Mouse (Mus musculus): ENCODE results near the gene March6. TPM values are rescaled to one million over a fixed set of nuclear protein-coding genes. Genes with fewer than 3 reads are reported as not detected.
A peak's percentile ranks its signal among the peaks of the same experiment; 100 is the strongest.

The March6 gene
- polyA plus RNA-seq, 1 experiment from 2014 or later, result 37.6 TPM

DNA sequence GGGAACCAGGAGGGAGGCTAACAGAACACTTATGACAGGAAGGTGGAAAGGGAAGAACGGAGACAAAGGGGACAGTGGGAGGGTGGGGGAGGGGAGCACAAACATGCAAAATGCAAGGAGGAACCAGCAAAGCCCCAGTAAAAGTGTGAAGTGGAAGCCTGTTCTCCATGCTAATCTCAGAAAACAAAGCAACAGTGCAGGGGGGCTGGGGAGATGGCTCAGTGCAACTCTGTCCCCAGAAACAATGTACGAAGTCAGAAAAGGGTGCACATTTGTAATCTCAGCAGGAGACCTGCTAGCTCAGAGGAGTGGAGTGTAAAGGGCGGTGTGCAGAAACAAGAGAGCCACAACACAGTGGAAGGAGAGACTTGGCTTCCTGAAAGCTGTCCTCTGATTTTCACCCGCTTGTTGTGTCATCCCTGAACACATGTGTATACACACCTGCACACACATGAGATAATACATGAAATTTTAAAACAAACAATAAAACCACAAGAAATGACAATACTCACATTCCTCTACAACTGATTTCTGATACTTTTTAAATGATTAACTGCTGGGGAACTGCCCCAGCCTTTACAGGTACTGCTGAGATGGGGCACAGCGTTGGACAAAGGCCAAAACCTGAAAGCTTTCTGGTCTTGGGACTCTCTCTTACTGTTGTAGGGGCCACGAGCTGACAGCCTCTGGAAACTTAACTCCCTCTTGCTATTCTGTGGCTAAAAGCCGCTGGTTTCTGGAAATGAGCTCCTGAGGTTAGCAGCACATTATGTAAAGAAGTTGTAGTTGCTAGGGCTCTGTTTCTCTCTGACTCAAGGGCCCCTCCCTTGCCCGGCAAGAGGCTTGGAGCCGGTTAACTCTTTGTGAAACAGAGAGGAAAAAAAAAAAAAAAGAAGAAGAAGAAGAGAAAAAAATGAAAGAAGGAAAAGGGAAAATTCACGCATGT is 11.4 kb upstream of the March6 start:
- peak overlapping the region; percentile 30 for H3K9ac ChIP-seq (ENCODE audit: low read length)
- peaks cover 15 to 31% of the 10 kb centered on the region in 2 experiments for H3K4me1 ChIP-seq (ENCODE audit: control insufficient read depth in 2 of 2, insufficient read depth in 2 of 2, low read length in 2 of 2)
- WGBS, result 15% methylated on average over 10 of the region's 10 CpGs
- no peak overlapping the region for H3K4me3 ChIP-seq (ENCODE audit: control insufficient read depth in 1 of 2, insufficient read depth in 1 of 2, low read depth in 1 of 2, low read length in 2 of 2)
- H3K4me2 ChIP-seq (ENCODE audit: low read length), result peak overlapping the region; percentile 36
- ATAC-seq (ENCODE audit: insufficient number of reproducible peaks, insufficient read depth, low FRiP score, low read depth), result no peak
- peak overlapping the region; percentile 17 to 66; a peak in 2 of 4 replicates for H3K27ac ChIP-seq (replicated peaks in 1 of 2; ENCODE audit: control insufficient read depth in 1 of 2, insufficient read depth in 1 of 2, low read depth in 2 of 2, low read length in 2 of 2)
- no peaks in the 10 kb centered on the region for H3K36me3 ChIP-seq (ENCODE audit: control insufficient read depth, insufficient read depth, low read length)
- H3K27me3 ChIP-seq (ENCODE audit: control insufficient read depth, insufficient read depth, low read length), result no peaks in the 10 kb centered on the region
- H3K9me3 ChIP-seq (ENCODE audit: control insufficient read depth, low read length), result no peaks in the 10 kb centered on the region

GRCm38 (mm10) chr15:31540513-31540802 is 9.6 kb upstream of the March6 start:
- Histone ChIP-seq H3K27me3 (ENCODE audit: control insufficient read depth, insufficient read depth, low read length) (no peaks in the 10 kb centered on the region), H3K36me3 (ENCODE audit: control insufficient read depth, insufficient read depth, low read length) (no peaks in the 10 kb centered on the region), H3K9ac (ENCODE audit: low read length) (no peak overlapping the region), H3K4me1 (ENCODE audit: control insufficient read depth in 2 of 2, insufficient read depth in 2 of 2, low read length in 2 of 2) (peaks cover 15 to 31% of the 10 kb centered on the region in 2 experiments), H3K9me3 (ENCODE audit: control insufficient read depth, low read length) (no peaks in the 10 kb centered on the region), H3K4me3 (ENCODE audit: control insufficient read depth in 1 of 2, insufficient read depth in 1 of 2, low read depth in 1 of 2, low read length in 2 of 2) (no peak overlapping the region), H3K27ac (replicated peaks in 1 of 2; ENCODE audit: control insufficient read depth in 1 of 2, insufficient read depth in 1 of 2, low read depth in 2 of 2, low read length in 2 of 2) (no peak overlapping the region), H3K4me2 (ENCODE audit: low read length) (no peak overlapping the region)
- ATAC-seq (ENCODE audit: insufficient number of reproducible peaks, insufficient read depth, low FRiP score, low read depth), result no peak
- 52% methylated on average over 1 of the region's 1 CpGs for WGBS

DNA sequence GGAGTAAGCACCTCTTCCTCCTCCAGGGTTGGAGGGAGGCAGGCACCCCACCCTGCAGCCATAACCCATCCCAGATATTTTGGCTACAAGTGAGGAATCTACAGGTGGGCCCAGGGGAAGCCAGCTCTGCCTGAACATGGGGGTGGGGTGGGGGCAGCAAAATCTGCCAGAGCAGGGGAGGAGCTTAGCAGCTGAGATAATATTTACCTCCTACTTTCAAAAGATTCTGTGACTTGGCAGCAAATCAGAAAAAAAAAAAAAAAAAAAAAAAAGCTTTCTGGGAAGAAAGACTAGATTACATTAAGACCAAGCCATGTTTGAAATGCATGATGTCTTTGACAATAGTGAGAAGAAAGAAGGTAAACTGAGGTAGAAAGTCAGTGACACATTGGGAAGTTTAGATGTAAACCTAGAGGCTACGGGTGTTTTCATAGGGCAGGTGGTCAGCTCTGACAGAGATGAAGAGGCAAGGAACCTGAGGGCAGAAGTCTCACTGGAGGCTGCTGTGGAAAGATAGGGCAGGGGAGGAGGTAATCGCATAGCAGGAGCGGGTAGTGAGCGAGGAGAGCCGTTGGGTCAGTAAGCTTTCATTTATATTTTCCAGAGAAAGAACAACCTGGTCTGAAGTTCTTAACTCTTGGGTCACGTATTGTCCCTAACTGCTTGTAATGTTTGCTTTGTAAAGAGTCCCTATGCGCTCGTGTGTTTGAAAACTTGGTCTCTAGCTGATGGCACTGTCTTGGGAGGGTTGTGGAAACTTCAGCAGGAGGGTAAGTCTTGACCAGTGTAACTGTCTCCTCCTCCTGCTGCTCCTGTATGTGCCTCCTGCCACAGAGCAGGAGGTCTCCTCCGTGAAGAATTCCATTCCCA is 9.0 kb upstream of the March6 start:
- Histone ChIP-seq H3K4me3 (ENCODE audit: control insufficient read depth in 1 of 2, insufficient read depth in 1 of 2, low read depth in 1 of 2, low read length in 2 of 2) (no peak overlapping the region), H3K4me2 (ENCODE audit: low read length) (no peak overlapping the region)

GRCm38 (mm10) chr15:31538346-31538745 is 7.5 kb upstream of the March6 start:
- no peak overlapping the region for H3K4me2 ChIP-seq (ENCODE audit: low read length)
- 92% methylated on average over 3 of the region's 3 CpGs for WGBS
- H3K9me3 ChIP-seq (ENCODE audit: control insufficient read depth, low read length), result no peaks in the 10 kb centered on the region
- peaks cover 12 to 20% of the 10 kb centered on the region in 2 experiments for H3K4me1 ChIP-seq (ENCODE audit: control insufficient read depth in 2 of 2, insufficient read depth in 2 of 2, low read length in 2 of 2)
- no peaks in the 10 kb centered on the region for H3K36me3 ChIP-seq (ENCODE audit: control insufficient read depth, insufficient read depth, low read length)
- H3K4me3 ChIP-seq (ENCODE audit: control insufficient read depth in 1 of 2, insufficient read depth in 1 of 2, low read depth in 1 of 2, low read length in 2 of 2), result no peak overlapping the region
- no peak overlapping the region for H3K27ac ChIP-seq (replicated peaks in 1 of 2; ENCODE audit: control insufficient read depth in 1 of 2, insufficient read depth in 1 of 2, low read depth in 2 of 2, low read length in 2 of 2)
- ATAC-seq (ENCODE audit: insufficient number of reproducible peaks, insufficient read depth, low FRiP score, low read depth), result no peak
- no peak overlapping the region for H3K9ac ChIP-seq (ENCODE audit: low read length)
- no peaks in the 10 kb centered on the region for H3K27me3 ChIP-seq (ENCODE audit: control insufficient read depth, insufficient read depth, low read length)

More for the DNA sequence above, 9.0 kb upstream of the March6 start:
- no peak overlapping the region for H3K27ac ChIP-seq (replicated peaks in 1 of 2; ENCODE audit: control insufficient read depth in 1 of 2, insufficient read depth in 1 of 2, low read depth in 2 of 2, low read length in 2 of 2)
- H3K4me1 ChIP-seq (ENCODE audit: control insufficient read depth in 2 of 2, insufficient read depth in 2 of 2, low read length in 2 of 2), result peaks cover 12 to 26% of the 10 kb centered on the region in 2 experiments
- no peaks in the 10 kb centered on the region for H3K27me3 ChIP-seq (ENCODE audit: control insufficient read depth, insufficient read depth, low read length)
- no peak overlapping the region for H3K9ac ChIP-seq (ENCODE audit: low read length)
- no peaks in the 10 kb centered on the region for H3K9me3 ChIP-seq (ENCODE audit: control insufficient read depth, low read length)
- no peak for ATAC-seq (ENCODE audit: insufficient number of reproducible peaks, insufficient read depth, low FRiP score, low read depth)
- 54% methylated on average over 9 of the region's 9 CpGs for WGBS
- no peaks in the 10 kb centered on the region for H3K36me3 ChIP-seq (ENCODE audit: control insufficient read depth, insufficient read depth, low read length)

GRCm38 (mm10) chr15:31537706-31538105 is 6.9 kb upstream of the March6 start:
- Histone ChIP-seq H3K4me1 (ENCODE audit: control insufficient read depth in 2 of 2, insufficient read depth in 2 of 2, low read length in 2 of 2) (peaks cover 12 to 14% of the 10 kb centered on the region in 2 experiments), H3K9ac (ENCODE audit: low read length) (no peak overlapping the region), H3K36me3 (ENCODE audit: control insufficient read depth, insufficient read depth, low read length) (no peaks in the 10 kb centered on the region), H3K4me3 (ENCODE audit: control insufficient read depth in 1 of 2, insufficient read depth in 1 of 2, low read depth in 1 of 2, low read length in 2 of 2) (no peak overlapping the region), H3K27me3 (ENCODE audit: control insufficient read depth, insufficient read depth, low read length) (no peaks in the 10 kb centered on the region), H3K4me2 (ENCODE audit: low read length) (no peak overlapping the region), H3K9me3 (ENCODE audit: control insufficient read depth, low read length) (no peaks in the 10 kb centered on the region), H3K27ac (replicated peaks in 1 of 2; ENCODE audit: control insufficient read depth in 1 of 2, insufficient read depth in 1 of 2, low read depth in 2 of 2, low read length in 2 of 2) (no peak overlapping the region)
- WGBS, result 89% methylated on average over 2 of the region's 2 CpGs
- ATAC-seq (ENCODE audit: insufficient number of reproducible peaks, insufficient read depth, low FRiP score, low read depth), result no peak

- no peak overlapping the region for H3K4me3 ChIP-seq (ENCODE audit: control insufficient read depth in 1 of 2, insufficient read depth in 1 of 2, low read depth in 1 of 2, low read length in 2 of 2)
- H3K4me2 ChIP-seq (ENCODE audit: low read length), result no peak overlapping the region
- H3K9ac ChIP-seq (ENCODE audit: low read length), result no peak overlapping the region
- no peaks in the 10 kb centered on the region for H3K27me3 ChIP-seq (ENCODE audit: control insufficient read depth, insufficient read depth, low read length)
- peaks cover 3 to 4% of the 10 kb centered on the region in 2 experiments; a peak in 3 of 4 replicates for H3K4me1 ChIP-seq (ENCODE audit: control insufficient read depth in 2 of 2, insufficient read depth in 2 of 2, low read length in 2 of 2)
- H3K9me3 ChIP-seq (ENCODE audit: control insufficient read depth, low read length), result no peaks in the 10 kb centered on the region
- no peak overlapping the region for H3K27ac ChIP-seq (replicated peaks in 1 of 2; ENCODE audit: control insufficient read depth in 1 of 2, insufficient read depth in 1 of 2, low read depth in 2 of 2, low read length in 2 of 2)
- no peak for ATAC-seq (ENCODE audit: insufficient number of reproducible peaks, insufficient read depth, low FRiP score, low read depth)
- 24% methylated on average over 7 of the region's 7 CpGs for WGBS
- no peaks in the 10 kb centered on the region for H3K36me3 ChIP-seq (ENCODE audit: control insufficient read depth, insufficient read depth, low read length)
These were observed 5.3 kb upstream of the March6 start for GRCm38 (mm10) chr15:31536051-31536737.

DNA sequence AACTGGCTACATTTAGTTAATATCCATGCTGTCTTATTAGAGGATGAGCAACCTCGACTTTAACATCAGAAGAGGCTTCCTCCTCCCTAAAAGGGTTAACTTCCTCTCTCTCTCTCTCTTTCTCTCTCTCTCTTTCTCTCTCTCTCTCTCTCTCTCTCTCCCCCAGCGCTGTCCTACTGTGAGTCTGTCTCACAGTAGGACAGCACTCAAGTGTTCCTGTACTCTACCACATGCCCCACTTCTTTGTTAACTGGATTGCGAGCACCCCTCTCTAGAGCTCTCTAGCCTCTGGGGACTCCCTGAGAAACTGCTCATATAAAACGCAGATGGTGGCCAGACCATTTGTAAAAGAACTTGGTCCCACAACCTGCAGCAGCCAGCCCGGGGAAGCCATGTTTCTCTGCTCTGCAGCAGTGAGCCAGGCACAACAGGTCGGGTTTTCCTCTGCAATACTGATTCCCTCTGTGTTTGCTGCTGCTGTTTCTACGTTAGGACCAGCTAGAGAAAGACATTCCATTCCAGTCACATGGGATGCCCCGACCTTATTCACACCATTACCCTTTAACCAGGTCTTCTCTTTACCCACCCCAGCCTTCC is 4.5 kb upstream of the March6 start:
- H3K9ac ChIP-seq (ENCODE audit: low read length), result no peak overlapping the region
- WGBS, result 29% methylated on average over 8 of the region's 8 CpGs

More for the DNA sequence above, 4.5 kb upstream of the March6 start:
- no peak for ATAC-seq (ENCODE audit: insufficient number of reproducible peaks, insufficient read depth, low FRiP score, low read depth)
- no peak overlapping the region for H3K27ac ChIP-seq (replicated peaks in 1 of 2; ENCODE audit: control insufficient read depth in 1 of 2, insufficient read depth in 1 of 2, low read depth in 2 of 2, low read length in 2 of 2)
- H3K4me1 ChIP-seq (ENCODE audit: control insufficient read depth in 2 of 2, insufficient read depth in 2 of 2, low read length in 2 of 2), result peaks cover 3 to 4% of the 10 kb centered on the region in 2 experiments; a peak in 3 of 4 replicates
- no peaks in the 10 kb centered on the region for H3K36me3 ChIP-seq (ENCODE audit: control insufficient read depth, insufficient read depth, low read length)
- no peak overlapping the region for H3K4me3 ChIP-seq (ENCODE audit: control insufficient read depth in 1 of 2, insufficient read depth in 1 of 2, low read depth in 1 of 2, low read length in 2 of 2)
- no peak overlapping the region for H3K4me2 ChIP-seq (ENCODE audit: low read length)
- H3K27me3 ChIP-seq (ENCODE audit: control insufficient read depth, insufficient read depth, low read length), result no peaks in the 10 kb centered on the region
- H3K9me3 ChIP-seq (ENCODE audit: control insufficient read depth, low read length), result no peaks in the 10 kb centered on the region
